Mouse (Mus musculus): Measurements from ENCODE around the gene N4bp1. TPM values are rescaled to one million over a fixed set of nuclear protein-coding genes. Genes with fewer than 3 reads are reported as not detected.
A peak's percentile ranks its signal among the peaks of the same experiment; 100 is the strongest.

The N4bp1 gene
- polyA plus RNA-seq, 1 experiment from 2014 or later = 10.8 TPM

DNA sequence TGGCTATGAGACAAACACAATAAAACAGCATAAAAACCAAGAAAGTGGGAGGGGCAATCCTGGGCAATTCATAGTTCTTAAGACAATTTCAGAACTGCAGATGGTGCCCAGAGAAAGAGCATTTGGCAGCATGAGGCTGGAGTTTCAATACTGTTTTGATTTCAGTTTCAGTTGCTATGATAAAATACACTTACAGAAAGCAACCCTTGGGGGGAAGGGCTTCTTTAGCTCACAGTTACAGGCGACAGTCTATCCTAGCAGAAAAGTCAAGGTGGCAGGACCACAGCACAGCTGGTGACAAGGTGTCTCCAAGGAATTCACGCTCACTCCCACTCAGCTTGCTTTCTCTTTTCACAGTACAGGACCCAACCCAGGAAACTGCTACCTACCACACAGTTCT, 14.3 kb downstream of the N4bp1 start:
- no peak overlapping the region for H3K9ac ChIP-seq (ENCODE audit: low read length)
- no peaks in the 10 kb centered on the region for H3K36me3 ChIP-seq (ENCODE audit: control insufficient read depth, insufficient read depth, low read length)
- H3K9me3 ChIP-seq (ENCODE audit: control insufficient read depth, low read length) = no peaks in the 10 kb centered on the region
- WGBS = 83% methylated on average over 2 of the region's 2 CpGs
- no peaks in the 10 kb centered on the region for H3K4me1 ChIP-seq (ENCODE audit: control insufficient read depth, insufficient read depth, low read length)
- no peak for DNase-seq (ENCODE audit: low spot score, missing footprints)
- no peak overlapping the region for H3K27ac ChIP-seq (ENCODE audit: low read depth, low read length)
- no peak overlapping the region for H3K4me2 ChIP-seq
- H3K4me3 ChIP-seq (ENCODE audit: low read depth, low read length) = no peak overlapping the region
- ATAC-seq (ENCODE audit: low FRiP score) = no peak
- H3K27me3 ChIP-seq (ENCODE audit: control insufficient read depth, insufficient read depth, low read length) = no peaks in the 10 kb centered on the region

DNA sequence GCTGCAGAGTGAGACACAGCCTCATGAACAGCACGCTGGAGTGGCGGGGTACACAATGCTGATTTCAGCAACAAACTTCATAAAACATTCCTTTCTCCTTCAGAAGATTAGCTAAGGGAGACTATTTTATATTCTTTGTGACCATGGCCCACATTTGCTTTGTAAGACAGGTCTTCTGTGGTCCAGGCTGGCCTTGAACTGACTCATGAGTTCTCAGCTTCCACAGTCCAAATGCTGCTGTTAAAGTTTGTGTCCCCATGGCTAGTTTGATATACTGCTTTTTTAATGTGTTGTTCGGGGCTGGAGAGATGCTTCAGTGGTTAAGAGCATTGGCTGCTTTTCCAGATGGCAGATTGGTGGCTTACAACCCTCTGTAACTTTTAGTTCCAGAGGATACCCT, 17.0 kb downstream of the N4bp1 start:
- no peak overlapping the region for H3K4me3 ChIP-seq (ENCODE audit: low read depth, low read length)
- H3K27me3 ChIP-seq (ENCODE audit: control insufficient read depth, insufficient read depth, low read length) = no peaks in the 10 kb centered on the region
- H3K9ac ChIP-seq (ENCODE audit: low read length) = no peak overlapping the region
- H3K4me2 ChIP-seq = no peak overlapping the region
- H3K27ac ChIP-seq (ENCODE audit: low read depth, low read length) = no peak overlapping the region
- WGBS = 93% methylated on average over 3 of the region's 3 CpGs
- no peaks in the 10 kb centered on the region for H3K36me3 ChIP-seq (ENCODE audit: control insufficient read depth, insufficient read depth, low read length)
- no peaks in the 10 kb centered on the region for H3K4me1 ChIP-seq (ENCODE audit: control insufficient read depth, insufficient read depth, low read length)
- H3K9me3 ChIP-seq (ENCODE audit: control insufficient read depth, low read length) = no peaks in the 10 kb centered on the region
- DNase-seq (ENCODE audit: low spot score, missing footprints) = no peak
- ATAC-seq (ENCODE audit: low FRiP score) = no peak

DNA sequence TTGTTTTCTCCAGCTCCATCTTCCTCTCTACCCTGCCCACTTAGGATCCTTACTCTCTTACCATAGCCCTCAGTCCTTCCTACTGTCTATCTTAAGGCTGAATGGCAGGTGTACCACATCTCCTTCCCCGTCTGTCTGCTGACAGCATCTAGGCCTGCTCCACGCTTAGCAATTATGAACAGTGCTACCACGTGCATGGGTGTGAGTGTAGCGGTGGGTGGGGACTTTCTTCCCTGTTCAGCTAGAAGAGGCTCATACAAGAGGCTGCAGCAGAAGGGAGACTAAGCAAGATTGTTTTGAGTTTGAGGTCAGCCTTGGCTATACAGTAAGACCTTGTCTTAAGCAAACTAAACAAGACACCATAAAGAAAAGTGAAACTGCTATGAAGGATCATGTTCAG, 20.3 kb downstream of the N4bp1 start:
- 93% methylated on average over 4 of the region's 4 CpGs for WGBS

DNA sequence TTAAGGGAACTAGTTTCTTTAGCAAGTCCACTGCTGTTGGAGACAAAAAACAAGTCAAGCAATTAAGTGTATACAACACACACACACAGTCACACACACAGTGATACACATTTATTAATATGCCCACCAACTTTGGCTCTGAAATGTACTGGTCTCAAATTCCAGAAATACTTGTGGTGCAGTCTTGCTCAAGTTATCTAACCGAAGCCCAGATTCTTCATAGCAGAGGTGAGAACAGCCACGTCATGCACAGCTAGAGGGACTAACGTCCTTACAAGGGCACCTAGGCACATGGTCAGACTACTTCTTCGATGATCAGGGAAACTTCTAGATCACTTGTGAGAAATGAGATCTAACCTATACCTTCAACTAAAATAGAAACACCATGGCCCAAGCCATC, 22.2 kb downstream of the N4bp1 start:
- ATAC-seq (ENCODE audit: low FRiP score) (no peak), DNase-seq (ENCODE audit: low spot score, missing footprints) (peak; percentile 26)
- no peaks in the 10 kb centered on the region for H3K27me3 ChIP-seq (ENCODE audit: control insufficient read depth, insufficient read depth, low read length)
- H3K9me3 ChIP-seq (ENCODE audit: control insufficient read depth, low read length) = no peaks in the 10 kb centered on the region
- H3K4me1 ChIP-seq (ENCODE audit: control insufficient read depth, insufficient read depth, low read length) = no peaks in the 10 kb centered on the region
- 90% methylated on average over 4 of the region's 4 CpGs for WGBS
- no peak overlapping the region for H3K4me2 ChIP-seq
- H3K27ac ChIP-seq (ENCODE audit: low read depth, low read length) = no peak overlapping the region
- H3K4me3 ChIP-seq (ENCODE audit: low read depth, low read length) = no peak overlapping the region
- H3K36me3 ChIP-seq (ENCODE audit: control insufficient read depth, insufficient read depth, low read length) = peaks cover 3% of the 10 kb centered on the region; the same call in 1 of the 2 replicates
- H3K9ac ChIP-seq (ENCODE audit: low read length) = no peak overlapping the region

More for the DNA sequence above, 20.3 kb downstream of the N4bp1 start:
- no peak overlapping the region for H3K4me2 ChIP-seq
- no peak overlapping the region for H3K9ac ChIP-seq (ENCODE audit: low read length)
- ATAC-seq (ENCODE audit: low FRiP score) (no peak), DNase-seq (ENCODE audit: low spot score, missing footprints) (no peak)
- no peak overlapping the region for H3K4me3 ChIP-seq (ENCODE audit: low read depth, low read length)
- H3K4me1 ChIP-seq (ENCODE audit: control insufficient read depth, insufficient read depth, low read length) = no peaks in the 10 kb centered on the region
- no peaks in the 10 kb centered on the region for H3K27me3 ChIP-seq (ENCODE audit: control insufficient read depth, insufficient read depth, low read length)
- H3K27ac ChIP-seq (ENCODE audit: low read depth, low read length) = no peak overlapping the region
- H3K36me3 ChIP-seq (ENCODE audit: control insufficient read depth, insufficient read depth, low read length) = peaks cover 3% of the 10 kb centered on the region; the same call in 1 of the 2 replicates
- H3K9me3 ChIP-seq (ENCODE audit: control insufficient read depth, low read length) = no peaks in the 10 kb centered on the region

DNA sequence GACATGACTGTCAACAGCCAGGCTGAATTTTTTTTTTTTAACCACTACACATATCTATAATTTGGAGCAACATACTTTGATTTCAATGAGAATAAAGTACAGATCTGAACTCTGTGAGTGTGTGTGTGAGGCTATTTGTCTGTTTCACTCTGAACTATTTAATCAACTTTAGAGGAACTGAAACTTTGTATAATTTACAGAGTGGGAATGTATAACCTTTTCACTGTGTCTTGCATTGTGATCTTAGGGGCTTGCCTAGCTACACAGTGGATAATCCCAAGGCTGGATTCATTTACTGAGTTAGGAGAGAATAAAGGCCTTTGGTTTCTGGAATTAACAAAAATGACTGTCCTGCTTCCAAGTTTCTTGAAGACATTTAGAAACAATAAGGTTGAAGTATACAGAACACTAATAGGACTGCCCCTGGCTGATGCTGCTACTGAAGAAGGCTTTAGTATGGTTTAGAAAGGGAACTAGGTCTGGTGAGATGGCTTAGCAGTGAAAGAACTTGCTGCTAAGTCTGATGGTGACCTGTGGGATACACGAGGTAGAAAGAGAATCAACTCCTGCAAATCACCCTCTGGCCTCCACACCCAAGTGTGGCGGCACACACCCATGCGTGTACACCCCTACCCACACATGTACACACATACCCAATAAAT, 22.8 kb downstream of the N4bp1 start:
- Histone ChIP-seq H3K27ac (ENCODE audit: low read depth, low read length) (no peak overlapping the region), H3K4me3 (ENCODE audit: low read depth, low read length) (no peak overlapping the region), H3K27me3 (ENCODE audit: control insufficient read depth, insufficient read depth, low read length) (no peaks in the 10 kb centered on the region), H3K4me1 (ENCODE audit: control insufficient read depth, insufficient read depth, low read length) (no peaks in the 10 kb centered on the region), H3K4me2 (no peak overlapping the region), H3K9ac (ENCODE audit: low read length) (no peak overlapping the region), H3K36me3 (ENCODE audit: control insufficient read depth, insufficient read depth, low read length) (peaks cover 3% of the 10 kb centered on the region; the same call in 1 of the 2 replicates), H3K9me3 (ENCODE audit: control insufficient read depth, low read length) (no peaks in the 10 kb centered on the region)
- DNase-seq (ENCODE audit: low spot score, missing footprints) = peak; percentile 67
- 82% methylated on average over 3 of the region's 3 CpGs for WGBS
- no peak for ATAC-seq (ENCODE audit: low FRiP score)

DNA sequence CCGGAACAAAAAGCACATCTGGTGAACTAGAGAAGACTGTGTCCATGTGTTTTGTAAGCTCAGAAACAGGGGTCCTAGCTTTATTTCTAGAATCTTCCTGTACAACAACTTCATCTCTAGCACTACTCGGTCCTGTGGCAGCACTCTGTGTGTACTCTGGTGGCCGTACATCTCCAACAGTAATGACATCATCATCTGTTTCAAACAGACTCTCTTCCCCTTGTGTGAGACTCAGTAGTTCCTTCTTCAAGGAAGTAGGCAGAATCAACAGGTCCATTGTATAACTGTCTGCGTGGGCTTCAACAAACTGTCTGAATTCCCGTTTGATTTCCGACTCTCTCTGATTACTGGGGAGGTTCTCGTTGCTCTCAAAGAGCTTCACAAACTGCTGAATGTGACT, 23.5 kb downstream of the N4bp1 start:
- Histone ChIP-seq H3K9me3 (ENCODE audit: control insufficient read depth, low read length) (no peaks in the 10 kb centered on the region), H3K27me3 (ENCODE audit: control insufficient read depth, insufficient read depth, low read length) (no peaks in the 10 kb centered on the region), H3K27ac (ENCODE audit: low read depth, low read length) (no peak overlapping the region), H3K36me3 (ENCODE audit: control insufficient read depth, insufficient read depth, low read length) (peaks cover 3% of the 10 kb centered on the region; the same call in 1 of the 2 replicates), H3K4me3 (ENCODE audit: low read depth, low read length) (no peak overlapping the region), H3K4me2 (no peak overlapping the region), H3K9ac (ENCODE audit: low read length) (no peak overlapping the region), H3K4me1 (ENCODE audit: control insufficient read depth, insufficient read depth, low read length) (no peaks in the 10 kb centered on the region)
- 91% methylated on average over 7 of the region's 7 CpGs for WGBS
- no peak for DNase-seq (ENCODE audit: low spot score, missing footprints)
- ATAC-seq (ENCODE audit: low FRiP score) = no peak

DNA sequence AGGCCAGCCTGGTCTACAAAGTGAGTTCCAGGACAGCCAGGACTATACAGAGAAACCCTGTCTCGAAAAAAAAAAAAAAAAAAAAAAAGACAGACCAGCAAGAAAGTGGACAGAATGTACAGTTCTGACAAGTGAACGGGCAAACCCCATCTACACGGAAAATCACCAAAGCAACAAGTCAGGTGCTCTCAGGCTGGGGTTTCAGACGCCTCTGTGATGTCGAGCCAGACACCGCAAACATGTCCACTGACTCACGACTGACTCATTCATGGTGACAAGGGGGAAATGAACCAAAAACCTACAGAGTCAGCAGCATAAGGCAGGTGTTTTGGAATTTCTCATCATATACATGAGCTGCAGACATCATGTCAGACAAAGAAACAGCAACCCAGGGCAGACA, 28.8 kb downstream of the N4bp1 start:
- no peaks in the 10 kb centered on the region; the same call in 1 of the 2 replicates for H3K36me3 ChIP-seq (ENCODE audit: control insufficient read depth, insufficient read depth, low read length)
- 92% methylated on average over 6 of the region's 7 CpGs for WGBS

DNA sequence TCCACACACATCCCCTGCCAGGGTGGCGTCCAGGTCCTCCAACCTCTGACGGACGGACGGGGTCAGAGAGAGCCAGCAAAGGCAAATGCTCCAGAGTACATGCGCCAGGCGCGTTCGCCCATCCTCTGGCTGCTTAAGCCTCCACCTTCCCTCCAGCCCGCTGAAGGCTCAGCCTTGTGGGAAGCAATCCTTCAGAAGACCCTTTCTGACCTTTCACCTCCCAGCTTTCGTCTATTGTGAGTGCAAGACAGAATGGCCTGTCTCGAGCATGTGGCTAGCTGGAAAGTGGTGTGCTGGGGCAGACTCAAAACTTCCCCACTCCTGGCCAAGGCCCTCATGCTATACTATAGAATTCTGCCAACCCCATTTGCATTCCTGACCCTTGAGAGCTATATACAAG, 30.4 kb downstream of the N4bp1 start:
- Histone ChIP-seq H3K4me2 (no peak overlapping the region), H3K4me1 (ENCODE audit: control insufficient read depth, insufficient read depth, low read length) (peaks cover 25% of the 10 kb centered on the region), H3K9ac (ENCODE audit: low read length) (no peak overlapping the region), H3K4me3 (ENCODE audit: low read depth, low read length) (no peak overlapping the region), H3K36me3 (ENCODE audit: control insufficient read depth, insufficient read depth, low read length) (no peaks in the 10 kb centered on the region), H3K9me3 (ENCODE audit: control insufficient read depth, low read length) (no peaks in the 10 kb centered on the region), H3K27me3 (ENCODE audit: control insufficient read depth, insufficient read depth, low read length) (no peaks in the 10 kb centered on the region), H3K27ac (ENCODE audit: low read depth, low read length) (no peak overlapping the region)
- DNase-seq (ENCODE audit: low spot score, missing footprints) (peak; percentile 89), ATAC-seq (ENCODE audit: low FRiP score) (peak; percentile 61)
- 28% methylated on average over 11 of the region's 11 CpGs for WGBS

More for the DNA sequence above, 28.8 kb downstream of the N4bp1 start:
- peak; percentile 59 for DNase-seq (ENCODE audit: low spot score, missing footprints)
- H3K27me3 ChIP-seq (ENCODE audit: control insufficient read depth, insufficient read depth, low read length) = no peaks in the 10 kb centered on the region
- no peak overlapping the region for H3K4me2 ChIP-seq
- no peak overlapping the region for H3K9ac ChIP-seq (ENCODE audit: low read length)
- ATAC-seq (ENCODE audit: low FRiP score) = no peak
- H3K4me1 ChIP-seq (ENCODE audit: control insufficient read depth, insufficient read depth, low read length) = peaks cover 25% of the 10 kb centered on the region
- no peak overlapping the region for H3K4me3 ChIP-seq (ENCODE audit: low read depth, low read length)
- H3K9me3 ChIP-seq (ENCODE audit: control insufficient read depth, low read length) = no peaks in the 10 kb centered on the region
- no peak overlapping the region for H3K27ac ChIP-seq (ENCODE audit: low read depth, low read length)

DNA sequence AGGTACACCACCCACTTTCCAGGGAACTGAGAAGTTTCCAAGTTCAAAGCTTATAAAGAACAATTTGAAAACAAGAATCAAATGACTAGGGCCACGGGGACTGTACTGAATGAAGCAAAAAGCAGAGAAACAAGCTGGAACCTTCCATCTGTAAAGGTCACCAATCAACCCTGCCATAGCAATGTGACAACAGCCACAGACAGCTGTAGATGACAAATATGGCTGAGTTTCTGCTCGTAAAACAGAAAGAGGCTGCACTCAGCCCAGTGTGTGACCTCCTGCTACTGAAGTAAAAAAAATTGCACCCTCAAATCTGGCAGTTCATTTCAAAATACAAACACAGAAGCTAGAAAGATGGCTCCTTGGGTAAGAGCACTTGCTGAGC, 31.1 kb downstream of the N4bp1 start:
- Histone ChIP-seq H3K4me3 (ENCODE audit: low read depth, low read length) (no peak overlapping the region), H3K9ac (ENCODE audit: low read length) (no peak overlapping the region), H3K4me1 (ENCODE audit: control insufficient read depth, insufficient read depth, low read length) (peaks cover 25% of the 10 kb centered on the region), H3K4me2 (no peak overlapping the region), H3K27me3 (ENCODE audit: control insufficient read depth, insufficient read depth, low read length) (no peaks in the 10 kb centered on the region), H3K9me3 (ENCODE audit: control insufficient read depth, low read length) (no peaks in the 10 kb centered on the region), H3K36me3 (ENCODE audit: control insufficient read depth, insufficient read depth, low read length) (no peaks in the 10 kb centered on the region), H3K27ac (ENCODE audit: low read depth, low read length) (no peak overlapping the region)
- no peak for ATAC-seq (ENCODE audit: low FRiP score)
- 85% methylated on average over 2 of the region's 2 CpGs for WGBS
- DNase-seq (ENCODE audit: low spot score, missing footprints) = peak; percentile 76
